In the genomic region with DNA sequence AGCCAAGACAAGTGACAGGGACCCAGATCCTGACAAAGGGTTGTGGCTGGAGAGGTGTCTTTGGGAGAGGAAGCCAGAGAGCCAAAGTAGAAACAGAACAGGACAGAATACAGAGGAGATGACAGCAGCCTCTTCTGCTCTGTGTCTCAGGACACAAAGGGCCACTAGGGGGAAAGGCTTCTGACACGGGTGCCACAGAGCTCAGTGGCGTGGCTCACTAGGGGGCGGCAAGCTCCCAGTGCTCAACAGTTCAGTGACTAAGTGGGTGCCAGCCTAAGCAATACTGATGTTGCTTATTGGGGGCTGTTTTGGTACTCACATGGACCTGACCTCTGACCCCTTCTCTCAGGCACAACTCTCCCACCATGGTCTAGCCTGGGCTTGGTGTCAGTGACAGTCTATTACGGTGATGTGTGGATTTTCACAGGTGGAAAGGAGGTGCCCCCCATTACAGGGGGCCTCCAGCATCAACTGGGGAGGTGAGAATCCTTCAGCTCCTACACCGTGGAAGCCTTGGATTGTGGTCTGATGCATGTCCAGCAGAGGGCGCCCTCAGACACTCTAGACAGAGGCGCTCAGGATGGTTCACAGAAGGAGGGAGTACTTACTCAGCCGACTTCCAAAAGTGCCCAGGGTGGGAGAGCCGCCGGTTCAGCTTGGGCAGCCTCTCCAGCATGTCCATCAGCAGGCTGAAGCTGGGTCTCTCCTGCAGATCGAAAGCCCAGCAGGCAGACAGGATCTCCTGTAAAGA, we compare ENCODE assay signal across 8 mouse cellular contexts. TPM values are rescaled to one million over a fixed set of nuclear protein-coding genes. Genes with fewer than 3 reads are reported as not detected.
DNase-seq lines count a peak whose midpoint lies in the region; ATAC-seq lines count a peak whose summit lies in the region.

No protein-coding gene starts in this region.

- WGBS in forebrain, embryonic 14.5 days: 49% methylated on average over 11 of the region's 11 CpGs
- WGBS in forebrain, embryonic 16.5 days: 48% methylated on average over 11 of the region's 11 CpGs

- no peaks in the 10 kb centered on the region for H3K9me3 ChIP-seq in forebrain, embryonic 14.5 days (replicated peaks; ENCODE audit: control insufficient read depth, low read length)
- H3K9me3 ChIP-seq in forebrain, embryonic 16.5 days (ENCODE audit: control insufficient read depth, low read length): no peaks in the 10 kb centered on the region

- peak; percentile 76 for DNase-seq in forebrain, embryonic 14.5 days (ENCODE audit: low spot score)
- DNase-seq in MEL-GATA-1-ER (ENCODE audit: extremely low read depth, low read depth): peak; percentile 41
- DNase-seq in cerebellum, adult 8-10 months: peak; percentile 55
- DNase-seq in gastrocnemius, postnatal 10 days: peak; percentile 82
- peak; percentile 77 to 80 for DNase-seq in layer of hippocampus, postnatal 10 days (ENCODE audit: low spot score in 2 of 2)
- DNase-seq in lung, postnatal 4 days: peak; percentile 73 to 85
- DNase-seq in spleen, adult 18-20 months: peak; percentile 55 to 81

- H3K27me3 ChIP-seq in forebrain, embryonic 14.5 days (replicated peaks; ENCODE audit: control insufficient read depth, insufficient read depth, low read length): no peaks in the 10 kb centered on the region
- no peaks in the 10 kb centered on the region for H3K27me3 ChIP-seq in forebrain, embryonic 16.5 days (replicated peaks; ENCODE audit: control insufficient read depth, insufficient read depth, low read length)

- no peak for ATAC-seq in forebrain, embryonic 14.5 days
- no peak for ATAC-seq in forebrain, embryonic 16.5 days

- no peak overlapping the region for H3K4me3 ChIP-seq in forebrain, embryonic 14.5 days (ENCODE audit: low read depth, low read length)
- no peak overlapping the region for H3K4me3 ChIP-seq in forebrain, embryonic 16.5 days (replicated peaks; ENCODE audit: low read length)

- peaks cover 34% of the 10 kb centered on the region for H3K36me3 ChIP-seq in forebrain, embryonic 14.5 days (ENCODE audit: control insufficient read depth, insufficient read depth, low read length)
- H3K36me3 ChIP-seq in forebrain, embryonic 16.5 days (ENCODE audit: control insufficient read depth, insufficient read depth): peaks cover 2% of the 10 kb centered on the region; the same call in 1 of the 2 replicates

- H3K4me2 ChIP-seq in forebrain, embryonic 14.5 days (ENCODE audit: low read length): no peak overlapping the region
- no peak overlapping the region for H3K4me2 ChIP-seq in forebrain, embryonic 16.5 days (ENCODE audit: low read length)

- no peaks in the 10 kb centered on the region for H3K4me1 ChIP-seq in forebrain, embryonic 14.5 days (ENCODE audit: control insufficient read depth, insufficient read depth, low read length)
- H3K4me1 ChIP-seq in forebrain, embryonic 16.5 days (replicated peaks; ENCODE audit: control insufficient read depth, insufficient read depth, low read length): no peaks in the 10 kb centered on the region

- H3K9ac ChIP-seq in forebrain, embryonic 14.5 days (ENCODE audit: low read length): no peak overlapping the region
- H3K9ac ChIP-seq in forebrain, embryonic 16.5 days (replicated peaks; ENCODE audit: low read depth, low read length): no peak overlapping the region

- no peak overlapping the region for H3K27ac ChIP-seq in forebrain, embryonic 14.5 days (ENCODE audit: low read depth, low read length)
- H3K27ac ChIP-seq in forebrain, embryonic 16.5 days (ENCODE audit: low read length): no peak overlapping the region

RNA-seq across cellular contexts. Expression of a gene that starts 34.4 kb away (rescaled TPM):
- 8.6 and 8.7 TPM in 2 replicates for polyA plus RNA-seq in forebrain, embryonic 14.5 days (2014; fragmentation: Nextera tagmentation; extraction: Ambion mirVana)
- 6.8 and 8.3 TPM in 2 replicates for polyA plus RNA-seq in forebrain, embryonic 16.5 days (2015; fragmentation: Nextera tagmentation; extraction: Ambion mirVana)
- 10 to 100 TPM; 21.6 to 25.8 TPM for total RNA-seq in gastrocnemius, postnatal 10 days (2021)
- 1 to 10 TPM; 6.6 to 7.1 TPM for total RNA-seq in layer of hippocampus, postnatal 10 days (2021)
